Mouse (Mus musculus): Measurements from ENCODE around the gene Bean1.
"Not testable (repeated sequence)": the region's sequence is repeated elsewhere in the genome, so short reads cannot be mapped to it uniquely, and the experiment has no call there.

The Bean1 gene

DNA sequence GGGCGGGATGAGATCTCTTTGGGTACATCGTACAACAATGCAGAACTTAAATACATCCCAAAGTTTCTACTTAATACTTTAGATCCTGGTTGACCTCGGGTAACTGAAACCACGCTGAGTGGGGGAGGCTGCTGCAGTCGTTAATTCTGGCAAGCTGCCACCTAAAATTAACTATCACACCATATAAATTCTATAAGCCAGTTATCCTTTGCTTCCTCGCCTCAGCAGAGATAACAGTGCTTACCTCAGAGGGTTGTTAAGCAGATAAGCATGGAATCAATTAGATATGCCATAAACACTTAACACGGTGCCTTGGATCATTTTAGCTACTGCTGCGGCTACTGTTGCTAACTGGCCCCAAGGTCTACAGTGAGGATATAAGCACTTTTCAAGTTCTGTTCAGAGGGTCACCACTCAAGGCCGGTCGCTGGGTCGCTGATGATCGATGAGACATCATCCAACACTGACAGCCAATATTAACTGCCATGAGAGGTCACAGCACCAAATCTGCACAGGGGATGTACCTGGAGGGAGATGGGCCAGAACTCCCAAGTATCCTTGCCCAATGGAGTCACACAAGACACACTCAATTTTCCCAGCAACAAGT lies 71.9 kb downstream of the Bean1 start:
- DNase-seq (ENCODE audit: low spot score), result no peak

DNA sequence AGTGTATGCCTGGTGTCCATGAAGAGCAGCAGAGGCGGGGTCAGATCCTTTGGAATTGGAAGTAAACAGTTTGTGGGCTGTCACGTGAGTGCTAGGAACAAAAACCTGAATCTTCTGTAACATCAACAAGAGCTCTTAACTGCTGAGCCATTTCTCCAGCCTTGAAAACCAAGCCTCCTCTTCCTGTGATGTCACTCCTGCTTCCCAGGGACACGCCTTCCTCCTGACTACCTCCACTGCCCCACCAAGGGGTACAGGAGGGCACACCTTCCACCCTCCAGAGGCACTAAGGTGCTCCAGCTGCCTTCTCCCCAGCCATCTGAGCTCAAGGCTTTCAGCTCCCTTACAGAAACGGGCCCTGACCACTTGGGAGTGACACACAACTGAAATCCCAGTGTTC lies 76.4 kb downstream of the Bean1 start:
- DNase-seq (ENCODE audit: low spot score), result no peak

- DNase-seq (ENCODE audit: low spot score), result no peak
Observed at GRCm38 (mm10) chr8:104247054-104247907, 77.0 kb downstream of the Bean1 start.

- peak; percentile 24 for DNase-seq (ENCODE audit: low spot score)
Observed at GRCm38 (mm10) chr8:104247908-104248275, 77.7 kb downstream of the Bean1 start.

- DNase-seq (ENCODE audit: low spot score), result peak; percentile 90
Observed at GRCm38 (mm10) chr8:104248276-104248675, 78.0 kb downstream of the Bean1 start, which contains the start of gene Tk2. Gene Tk2, minus strand, starts transcription at chr8:104248558.

- no peak for DNase-seq (ENCODE audit: low spot score)
Observed at GRCm38 (mm10) chr8:104249442-104249996, 79.3 kb downstream of the Bean1 start.

GRCm38 (mm10) chr8:104250439-104251367 lies 80.5 kb downstream of the Bean1 start, which contains the start of gene Cklf:
Gene Cklf, plus strand, starts transcription at chr8:104250861.
- DNase-seq (ENCODE audit: low spot score), result peak; percentile 93

- no peak for DNase-seq (ENCODE audit: low spot score)
Observed at GRCm38 (mm10) chr8:104251461-104251860, 81.2 kb downstream of the Bean1 start.

- DNase-seq (ENCODE audit: low spot score), result no peak
Observed at GRCm38 (mm10) chr8:104253016-104253415, 82.8 kb downstream of the Bean1 start.

- not testable (repeated sequence) for DNase-seq (ENCODE audit: low spot score)
Observed at GRCm38 (mm10) chr8:104261802-104262201, 91.6 kb downstream of the Bean1 start.

DNA sequence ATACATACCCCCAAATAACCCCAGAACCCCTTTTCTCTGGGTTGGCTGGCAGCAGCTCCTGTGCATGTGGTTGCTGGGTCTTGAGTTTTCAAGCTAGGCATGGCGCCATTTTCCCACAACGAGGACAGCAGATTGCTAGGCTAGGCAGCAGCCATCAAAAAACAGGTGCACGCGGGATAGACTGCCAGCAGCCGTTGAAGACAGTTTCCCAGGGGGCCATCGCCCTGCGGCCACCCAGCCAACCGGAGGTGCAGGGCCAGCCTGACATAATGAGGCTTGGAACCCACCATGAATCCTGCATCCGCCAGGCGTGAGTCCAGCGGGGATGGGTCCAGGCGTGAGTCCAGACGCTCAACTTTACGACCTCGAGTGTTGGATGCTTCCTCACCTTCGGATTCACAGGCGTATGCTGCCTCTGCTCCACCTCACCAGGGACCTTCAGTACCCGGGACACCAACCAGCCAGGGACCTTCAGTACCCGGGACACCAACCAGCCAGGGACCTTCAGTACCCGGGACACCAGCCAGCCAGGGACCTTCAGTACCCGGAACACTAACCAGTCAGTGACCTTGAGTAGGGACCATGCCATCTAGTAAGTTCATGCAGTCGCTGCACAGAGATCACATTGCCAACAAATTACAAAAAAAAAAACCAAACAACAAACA lies 94.2 kb downstream of the Bean1 start:
- DNase-seq (ENCODE audit: low spot score), result not testable (repeated sequence)

DNA sequence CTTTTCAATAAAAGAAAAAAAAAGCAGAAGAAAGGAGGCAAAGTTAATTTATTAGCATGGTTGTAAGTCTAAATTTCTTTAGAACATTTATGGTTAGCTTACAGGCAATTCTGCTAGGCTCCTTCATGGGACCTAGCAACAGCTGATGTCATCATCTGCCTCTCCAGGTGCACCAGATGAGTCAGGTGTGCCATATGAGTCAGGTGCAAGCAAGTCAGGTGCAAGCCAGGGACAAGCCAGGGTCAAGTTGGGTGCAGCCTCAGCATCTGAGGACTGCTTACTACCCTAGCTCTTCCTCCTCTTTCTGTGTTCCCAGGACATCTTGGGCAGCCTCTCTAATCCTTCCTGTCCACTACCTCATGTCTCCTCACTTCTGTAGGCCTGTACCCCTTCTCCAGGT lies 98.1 kb downstream of the Bean1 start:
- DNase-seq (ENCODE audit: low spot score), result no peak
